Mouse (Mus musculus): Measurements from ENCODE around the gene Ptpn3. TPM values are rescaled to one million over a fixed set of nuclear protein-coding genes. Genes with fewer than 3 reads are reported as not detected.

Gene Ptpn3
- total and polyA plus RNA-seq, 3 experiments, result 4.7 to 8.4 TPM; not detected in 1

DNA sequence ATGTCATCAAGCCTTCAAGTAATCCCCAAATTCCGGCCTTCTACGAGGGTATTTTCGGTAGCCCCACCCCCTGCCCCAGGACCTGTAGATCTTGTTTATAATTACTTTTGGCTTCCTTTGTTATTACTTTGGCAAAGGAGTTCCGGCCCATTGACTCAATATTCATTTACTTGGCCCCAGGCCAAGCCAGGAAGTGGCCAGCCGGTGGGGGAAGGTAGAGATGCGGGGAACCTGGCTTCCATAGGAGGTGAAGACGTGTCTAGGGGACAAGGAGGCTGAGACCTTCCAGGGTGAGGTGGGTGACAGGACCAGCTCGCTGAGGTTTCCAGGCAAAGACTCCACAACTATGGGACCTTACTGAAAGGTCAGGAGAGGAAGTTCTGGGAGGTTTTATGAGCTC, 22.4 kb downstream of the Ptpn3 start:
- no peaks in the 10 kb centered on the region for H3K27me3 ChIP-seq (ENCODE audit: control insufficient read depth in 1 of 2, insufficient read depth in 2 of 2, low read length in 2 of 2)
- H3K4me1 ChIP-seq (ENCODE audit: control insufficient read depth in 1 of 2, insufficient read depth in 2 of 2, low read length in 2 of 2), result peaks cover 0 to 5% of the 10 kb centered on the region in 2 experiments; a peak in 1 of 4 replicates
- peaks cover 0 to 4% of the 10 kb centered on the region in 2 experiments; a peak in 1 of 4 replicates for H3K36me3 ChIP-seq (ENCODE audit: control insufficient read depth in 1 of 2, insufficient read depth in 2 of 2, low read length in 2 of 2)
- H3K79me2 ChIP-seq (ENCODE audit: control insufficient read depth, insufficient read depth, low read length, poor library complexity), result no peaks in the 10 kb centered on the region
- H3K9ac ChIP-seq (ENCODE audit: control insufficient read depth, low read depth, low read length, poor library complexity, severe bottlenecking), result no peak overlapping the region
- no peak overlapping the region for H3K27ac ChIP-seq (ENCODE audit: control insufficient read depth, low read depth, low read length)
- no peak for DNase-seq (ENCODE audit: low read depth, low spot score)
- no peak overlapping the region for H3K4me3 ChIP-seq (ENCODE audit: control insufficient read depth in 1 of 2, insufficient read depth in 1 of 2, low read depth in 2 of 2, low read length in 2 of 2)
- H3K9me3 ChIP-seq (replicated peaks; ENCODE audit: insufficient read depth, low read length), result no peaks in the 10 kb centered on the region
- TF ChIP-seq MAFK (IDR thresholded peaks at IDR 0.05; ENCODE audit: borderline replicate concordance, low read depth, low read length) (no peak), POLR2AphosphoS2 (IDR thresholded peaks at IDR 0.05; ENCODE audit: low read length) (no peak)

DNA sequence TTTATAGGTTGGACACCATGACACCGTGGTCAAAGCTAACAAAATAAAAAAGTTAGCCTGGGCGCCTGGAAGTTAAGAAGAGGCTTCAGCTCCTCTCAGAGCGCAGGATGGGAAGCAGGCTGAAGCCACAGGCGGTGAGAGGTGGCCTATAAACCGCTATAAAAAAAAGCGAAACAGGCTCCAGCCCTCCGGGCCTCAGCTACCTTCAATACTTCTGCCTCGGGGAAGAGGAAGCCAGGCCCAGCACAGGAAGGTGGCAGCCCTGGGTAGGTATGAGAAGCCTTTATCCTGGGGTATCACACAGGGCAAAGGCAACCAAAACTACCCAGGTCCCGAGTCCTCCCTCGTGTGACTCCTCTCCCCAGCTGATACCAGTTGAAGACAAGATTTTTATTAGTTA, 22.8 kb downstream of the Ptpn3 start:
- H3K4me3 ChIP-seq (ENCODE audit: control insufficient read depth in 1 of 2, insufficient read depth in 1 of 2, low read depth in 2 of 2, low read length in 2 of 2), result no peak overlapping the region
- no peak overlapping the region for H3K9ac ChIP-seq (ENCODE audit: control insufficient read depth, low read depth, low read length, poor library complexity, severe bottlenecking)
- H3K27me3 ChIP-seq (ENCODE audit: control insufficient read depth in 1 of 2, insufficient read depth in 2 of 2, low read length in 2 of 2), result no peaks in the 10 kb centered on the region
- no peak for DNase-seq (ENCODE audit: low read depth, low spot score)
- H3K27ac ChIP-seq (ENCODE audit: control insufficient read depth, low read depth, low read length), result no peak overlapping the region
- TF ChIP-seq MYB (IDR thresholded peaks at IDR 0.05; ENCODE audit: low read depth, low read length) (no peak), MEF2A (IDR thresholded peaks at IDR 0.05; ENCODE audit: extremely low read depth, insufficient replicate concordance, low read depth, low read length, poor library complexity, severe bottlenecking) (no peak), ZMIZ1 (IDR thresholded peaks at IDR 0.05; ENCODE audit: low read depth, low read length) (no peak)
- peaks cover 0 to 4% of the 10 kb centered on the region in 2 experiments; a peak in 1 of 4 replicates for H3K36me3 ChIP-seq (ENCODE audit: control insufficient read depth in 1 of 2, insufficient read depth in 2 of 2, low read length in 2 of 2)
- peaks cover 0 to 5% of the 10 kb centered on the region in 2 experiments; a peak in 1 of 4 replicates for H3K4me1 ChIP-seq (ENCODE audit: control insufficient read depth in 1 of 2, insufficient read depth in 2 of 2, low read length in 2 of 2)
- no peaks in the 10 kb centered on the region for H3K79me2 ChIP-seq (ENCODE audit: control insufficient read depth, insufficient read depth, low read length, poor library complexity)
- no peaks in the 10 kb centered on the region for H3K9me3 ChIP-seq (replicated peaks; ENCODE audit: insufficient read depth, low read length)

DNA sequence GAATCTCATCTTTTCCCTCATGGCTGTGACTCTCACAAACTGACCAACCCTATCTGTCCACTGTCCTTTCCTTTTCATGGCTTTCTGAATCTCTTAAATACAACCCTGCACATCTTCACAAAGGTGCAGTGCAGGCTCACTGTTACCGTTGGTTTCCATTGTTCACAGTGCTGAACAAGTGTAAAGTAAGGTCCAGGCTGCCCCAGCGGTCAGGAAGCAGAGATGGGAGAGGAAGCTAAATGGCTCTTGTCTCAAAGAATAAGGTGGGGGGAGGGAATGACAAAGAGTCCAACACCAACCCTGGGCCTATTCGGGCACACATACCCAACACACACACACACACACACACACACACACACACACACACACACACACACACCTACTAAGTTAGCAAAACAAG, 24.0 kb downstream of the Ptpn3 start:
- Histone ChIP-seq H3K27ac (ENCODE audit: control insufficient read depth, low read depth, low read length) (no peak overlapping the region), H3K4me1 (ENCODE audit: control insufficient read depth in 1 of 2, insufficient read depth in 2 of 2, low read length in 2 of 2) (peaks cover 0 to 5% of the 10 kb centered on the region in 2 experiments; a peak in 1 of 4 replicates), H3K9ac (ENCODE audit: control insufficient read depth, low read depth, low read length, poor library complexity, severe bottlenecking) (no peak overlapping the region), H3K36me3 (ENCODE audit: control insufficient read depth in 1 of 2, insufficient read depth in 2 of 2, low read length in 2 of 2) (peaks cover 0 to 4% of the 10 kb centered on the region in 2 experiments; a peak in 1 of 4 replicates), H3K79me2 (ENCODE audit: control insufficient read depth, insufficient read depth, low read length, poor library complexity) (no peaks in the 10 kb centered on the region), H3K27me3 (ENCODE audit: control insufficient read depth in 1 of 2, insufficient read depth in 2 of 2, low read length in 2 of 2) (no peaks in the 10 kb centered on the region), H3K4me3 (ENCODE audit: control insufficient read depth in 1 of 2, insufficient read depth in 1 of 2, low read depth in 2 of 2, low read length in 2 of 2) (no peak overlapping the region), H3K9me3 (replicated peaks; ENCODE audit: insufficient read depth, low read length) (no peaks in the 10 kb centered on the region)
- no peak for DNase-seq (ENCODE audit: low read depth, low spot score)
- TF ChIP-seq ZMIZ1 (IDR thresholded peaks at IDR 0.05; ENCODE audit: low read depth, low read length) (no peak), SMC3 (IDR thresholded peaks at IDR 0.05; ENCODE audit: low read depth, low read length) (no peak)

DNA sequence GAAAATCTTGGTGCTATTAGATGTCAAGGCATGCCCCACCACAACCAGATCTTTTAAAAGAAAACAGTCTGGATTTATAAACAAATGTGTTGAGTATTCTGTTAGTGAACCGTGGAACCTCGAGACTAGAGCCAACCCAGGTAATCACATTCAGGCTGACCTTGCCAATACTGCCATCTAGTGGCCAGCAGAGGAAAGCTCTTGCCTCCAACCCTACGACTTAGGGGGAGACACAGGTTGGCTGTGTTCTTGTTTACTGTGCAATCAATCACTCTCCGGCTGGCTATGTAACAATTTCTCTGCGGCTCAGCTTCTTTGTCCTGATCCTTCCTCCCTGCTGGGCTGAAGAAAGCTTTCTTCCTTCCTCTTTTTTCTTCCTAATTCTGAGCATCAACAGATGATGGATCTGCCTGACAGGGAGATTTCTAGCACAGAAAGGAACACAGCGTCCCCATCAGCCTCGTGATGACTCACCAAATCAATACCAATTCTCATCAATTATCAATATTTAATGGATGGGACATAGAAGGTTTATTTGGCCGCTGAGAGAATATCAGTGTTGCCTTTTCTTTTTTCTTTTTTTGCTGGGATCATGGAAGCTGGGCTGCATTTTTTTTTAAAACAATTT, 26.4 kb downstream of the Ptpn3 start:
- peak; percentile 81 for DNase-seq (ENCODE audit: low read depth, low spot score)
- peaks cover 0 to 4% of the 10 kb centered on the region in 2 experiments; a peak in 1 of 4 replicates for H3K36me3 ChIP-seq (ENCODE audit: control insufficient read depth in 1 of 2, insufficient read depth in 2 of 2, low read length in 2 of 2)
- H3K9ac ChIP-seq (ENCODE audit: control insufficient read depth, low read depth, low read length, poor library complexity, severe bottlenecking), result no peak overlapping the region
- no peaks in the 10 kb centered on the region for H3K27me3 ChIP-seq (ENCODE audit: control insufficient read depth in 1 of 2, insufficient read depth in 2 of 2, low read length in 2 of 2)
- no peaks in the 10 kb centered on the region for H3K79me2 ChIP-seq (ENCODE audit: control insufficient read depth, insufficient read depth, low read length, poor library complexity)
- no peak overlapping the region for H3K4me3 ChIP-seq (ENCODE audit: control insufficient read depth in 1 of 2, insufficient read depth in 1 of 2, low read depth in 2 of 2, low read length in 2 of 2)
- H3K4me1 ChIP-seq (ENCODE audit: control insufficient read depth in 1 of 2, insufficient read depth in 2 of 2, low read length in 2 of 2), result peaks cover 0 to 5% of the 10 kb centered on the region in 2 experiments; a peak in 1 of 4 replicates
- no peak overlapping the region for H3K27ac ChIP-seq (ENCODE audit: control insufficient read depth, low read depth, low read length)
- TF ChIP-seq CHD1 (IDR thresholded peaks at IDR 0.05; ENCODE audit: low read depth, low read length) (no peak), RAD21 (IDR thresholded peaks at IDR 0.05; ENCODE audit: low read depth, low read length) (peak; percentile 74), SMC3 (IDR thresholded peaks at IDR 0.05; ENCODE audit: low read depth, low read length) (peak; percentile 61), ZNF384 (IDR thresholded peaks at IDR 0.05; ENCODE audit: low read depth, low read length) (no peak), BHLHE40 (IDR thresholded peaks at IDR 0.05; ENCODE audit: borderline replicate concordance, low read depth, low read length) (peak; percentile 7; the same call in 1 of the 2 replicates), CTCF (IDR thresholded peaks at IDR 0.05 in 2 of 3, conservative IDR thresholded peaks at IDR 0.05 in 1 of 3; ENCODE audit: control insufficient read depth in 1 of 3, insufficient read depth in 1 of 3, low read depth in 2 of 3, low read length in 3 of 3, poor library complexity in 1 of 3, severe bottlenecking in 1 of 3) (peak; percentile 88 to 96 (median 91)), JUND (IDR thresholded peaks at IDR 0.05; ENCODE audit: low read depth, low read length) (0 out of 2 replicates have a peak, but pooled peaks have one; percentile 17)
- H3K9me3 ChIP-seq (replicated peaks; ENCODE audit: insufficient read depth, low read length), result no peaks in the 10 kb centered on the region
